Mouse (Mus musculus) neural tube, embryonic 13.5 days (tissue): ENCODE results near the gene Sema6d. TPM values are rescaled to one million over a fixed set of nuclear protein-coding genes. Genes with fewer than 3 reads are reported as not detected.

ENCODE experiments used
- ATAC-seq: fragments of 200-750 bp; cut with Nextera tagmentation; 2 replicates; pipeline ENCODE4 v1.8.0; 2017; ENCODE audit warnings: low read depth, mild to moderate bottlenecking, moderate TSS enrichment, moderate library complexity
- H3K27ac ChIP-seq: fragments of 300-500 bp; sonication (generic); replicated peaks from 2 replicates; pipeline ENCODE4 v1.5.1; 2015; ENCODE audit warnings: moderate library complexity, mild to moderate bottlenecking, inconsistent platforms
- H3K27me3 ChIP-seq: fragments of 300-500 bp; sonication (generic); 2 replicates; pipeline ENCODE4 v1.6.1; 2015; ENCODE audit warnings: mild to moderate bottlenecking, inconsistent platforms
- H3K36me3 ChIP-seq: fragments of 300-500 bp; sonication (generic); 2 replicates; pipeline ENCODE4 v1.6.1; 2015; ENCODE audit warnings: mild to moderate bottlenecking, inconsistent platforms
- H3K4me1 ChIP-seq: fragments of 300-500 bp; sonication (generic); replicated peaks from 2 replicates; pipeline ENCODE4 v1.6.1; 2015; ENCODE audit warnings: inconsistent platforms
- H3K4me2 ChIP-seq: fragments of 300-500 bp; sonication (generic); 2 replicates; pipeline ENCODE4 v1.6.1; 2015; ENCODE audit warnings: inconsistent platforms, mild to moderate bottlenecking, moderate library complexity
- H3K4me3 ChIP-seq: fragments of 300-500 bp; sonication (generic); 2 replicates; pipeline ENCODE4 v1.5.1; 2015; ENCODE audit warnings: mild to moderate bottlenecking, inconsistent platforms
- H3K9ac ChIP-seq: fragments of 300-500 bp; sonication (generic); 2 replicates; pipeline ENCODE4 v1.6.1; 2015; ENCODE audit warnings: moderate library complexity, mild to moderate bottlenecking, inconsistent platforms
- H3K9me3 ChIP-seq: fragments of 300-500 bp; sonication (generic); 2 replicates; pipeline ENCODE4 v1.6.1; 2016; ENCODE audit warnings: inconsistent platforms
- WGBS: fragments of 180-500 bp; shearing (Covaris S2); methylation state at CpG from one replicate; pipeline ENCODE4 v1.1.7; 2015; 5-methylcytosine and 5-hydroxymethylcytosine counted together
- polyA plus RNA-seq: library from polyadenylated mRNA; unstranded; fragments of >200 nt; fragmentation: Nextera tagmentation; extraction: Ambion mirVana; gene quantifications from 2 replicates; pipeline ENCODE4 v1.2.1, GENCODE M21; 2015

Gene Sema6d
- polyA plus RNA-seq, 1 experiment from 2014 or later = 47.4 TPM

- H3K4me1 ChIP-seq = peaks cover 73% of the 10 kb centered on the region
- 25% methylated on average over 4 of the region's 4 CpGs for WGBS
- no peaks in the 10 kb centered on the region for H3K36me3 ChIP-seq
- H3K4me3 ChIP-seq = no peak overlapping the region
- no peak overlapping the region for H3K27ac ChIP-seq
- no peak for ATAC-seq
- H3K9me3 ChIP-seq = no peaks in the 10 kb centered on the region
- no peak overlapping the region for H3K4me2 ChIP-seq
- H3K27me3 ChIP-seq = no peaks in the 10 kb centered on the region
- H3K9ac ChIP-seq = no peak overlapping the region
Measured at GRCm38 (mm10) chr2:124637080-124637479, 547.3 kb downstream of the Sema6d start.

GRCm38 (mm10) chr2:124639221-124639963 lies 549.6 kb downstream of the Sema6d start:
- Histone ChIP-seq H3K4me3 (no peak overlapping the region), H3K36me3 (no peaks in the 10 kb centered on the region), H3K9ac (no peak overlapping the region), H3K4me2 (no peak overlapping the region), H3K27ac (no peak overlapping the region), H3K27me3 (no peaks in the 10 kb centered on the region), H3K4me1 (peaks cover 66% of the 10 kb centered on the region), H3K9me3 (no peaks in the 10 kb centered on the region)
- 46% methylated on average over 5 of the region's 5 CpGs for WGBS
- ATAC-seq = no peak

- no peaks in the 10 kb centered on the region for H3K9me3 ChIP-seq
- no peak overlapping the region for H3K4me2 ChIP-seq
- no peaks in the 10 kb centered on the region for H3K27me3 ChIP-seq
- H3K9ac ChIP-seq = no peak overlapping the region
- 42% methylated on average over 6 of the region's 6 CpGs for WGBS
- H3K4me1 ChIP-seq = peaks cover 55% of the 10 kb centered on the region
- peak overlapping the region; percentile 39 for H3K27ac ChIP-seq
- no peak overlapping the region for H3K4me3 ChIP-seq
- H3K36me3 ChIP-seq = no peaks in the 10 kb centered on the region
- ATAC-seq = no peak
Measured at GRCm38 (mm10) chr2:124640500-124641193, 550.9 kb downstream of the Sema6d start.

GRCm38 (mm10) chr2:124641194-124641558 lies 551.4 kb downstream of the Sema6d start:
- peaks cover 51% of the 10 kb centered on the region for H3K4me1 ChIP-seq
- ATAC-seq = no peak
- WGBS = 12% methylated on average over 5 of the region's 5 CpGs
- H3K4me2 ChIP-seq = no peak overlapping the region
- H3K27ac ChIP-seq = peak overlapping the region; percentile 39
- no peaks in the 10 kb centered on the region for H3K27me3 ChIP-seq
- no peaks in the 10 kb centered on the region for H3K9me3 ChIP-seq
- H3K4me3 ChIP-seq = no peak overlapping the region
- no peak overlapping the region for H3K9ac ChIP-seq
- H3K36me3 ChIP-seq = no peaks in the 10 kb centered on the region

GRCm38 (mm10) chr2:124642131-124642530 lies 552.4 kb downstream of the Sema6d start:
- Histone ChIP-seq H3K4me3 (no peak overlapping the region), H3K4me2 (no peak overlapping the region), H3K4me1 (peaks cover 41% of the 10 kb centered on the region), H3K27me3 (no peaks in the 10 kb centered on the region), H3K36me3 (no peaks in the 10 kb centered on the region), H3K9me3 (no peaks in the 10 kb centered on the region), H3K9ac (no peak overlapping the region), H3K27ac (no peak overlapping the region)
- ATAC-seq = no peak
- WGBS = 80% methylated on average over 3 of the region's 3 CpGs

- no peak overlapping the region for H3K9ac ChIP-seq
- no peak overlapping the region for H3K27ac ChIP-seq
- 91% methylated on average over 2 of the region's 2 CpGs for WGBS
- no peak overlapping the region for H3K4me2 ChIP-seq
- ATAC-seq = no peak
- no peak overlapping the region for H3K4me3 ChIP-seq
- H3K9me3 ChIP-seq = no peaks in the 10 kb centered on the region
- peaks cover 15% of the 10 kb centered on the region for H3K36me3 ChIP-seq
- H3K4me1 ChIP-seq = peaks cover 18% of the 10 kb centered on the region; the same call in 1 of the 2 replicates
- no peaks in the 10 kb centered on the region for H3K27me3 ChIP-seq
Measured at GRCm38 (mm10) chr2:124650609-124651008, 560.8 kb downstream of the Sema6d start.

- Histone ChIP-seq H3K4me2 (no peak overlapping the region), H3K27ac (no peak overlapping the region), H3K4me3 (no peak overlapping the region), H3K9ac (no peak overlapping the region), H3K36me3 (peaks cover 20% of the 10 kb centered on the region), H3K4me1 (peaks cover 18% of the 10 kb centered on the region; the same call in 1 of the 2 replicates), H3K9me3 (no peaks in the 10 kb centered on the region), H3K27me3 (no peaks in the 10 kb centered on the region)
- 82% methylated on average over 5 of the region's 5 CpGs for WGBS
- ATAC-seq = no peak
Measured at GRCm38 (mm10) chr2:124651146-124651545, 561.4 kb downstream of the Sema6d start.

- H3K4me1 ChIP-seq = peaks cover 18% of the 10 kb centered on the region; the same call in 1 of the 2 replicates
- H3K9me3 ChIP-seq = no peaks in the 10 kb centered on the region
- no peak overlapping the region for H3K4me2 ChIP-seq
- no peak overlapping the region for H3K9ac ChIP-seq
- no peaks in the 10 kb centered on the region for H3K27me3 ChIP-seq
- H3K27ac ChIP-seq = no peak overlapping the region
- ATAC-seq = no peak
- 89% methylated on average over 7 of the region's 7 CpGs for WGBS
- H3K4me3 ChIP-seq = no peak overlapping the region
- peaks cover 38% of the 10 kb centered on the region for H3K36me3 ChIP-seq
Measured at GRCm38 (mm10) chr2:124653161-124653560, 563.4 kb downstream of the Sema6d start.

GRCm38 (mm10) chr2:124657358-124657757 lies 567.6 kb downstream of the Sema6d start:
- WGBS = 79% methylated on average over 11 of the region's 11 CpGs
- Histone ChIP-seq H3K4me1 (peaks cover 12% of the 10 kb centered on the region; the same call in 1 of the 2 replicates), H3K9me3 (no peaks in the 10 kb centered on the region), H3K4me3 (no peak overlapping the region), H3K27ac (no peak overlapping the region), H3K36me3 (peaks cover 78% of the 10 kb centered on the region), H3K4me2 (no peak overlapping the region), H3K9ac (no peak overlapping the region), H3K27me3 (no peaks in the 10 kb centered on the region)
- no peak for ATAC-seq

- WGBS = 93% methylated on average over 14 of the region's 14 CpGs
- no peaks in the 10 kb centered on the region for H3K27me3 ChIP-seq
- H3K27ac ChIP-seq = no peak overlapping the region
- ATAC-seq = no peak
- H3K36me3 ChIP-seq = peaks cover 85% of the 10 kb centered on the region
- H3K4me3 ChIP-seq = no peak overlapping the region
- no peak overlapping the region for H3K9ac ChIP-seq
- H3K4me1 ChIP-seq = peaks cover 2% of the 10 kb centered on the region; the same call in 1 of the 2 replicates
- H3K4me2 ChIP-seq = no peak overlapping the region
- no peaks in the 10 kb centered on the region for H3K9me3 ChIP-seq
Measured at GRCm38 (mm10) chr2:124658374-124658773, 568.6 kb downstream of the Sema6d start.

- peaks cover 93% of the 10 kb centered on the region for H3K36me3 ChIP-seq
- no peak overlapping the region for H3K9ac ChIP-seq
- no peak overlapping the region for H3K4me3 ChIP-seq
- WGBS = 91% methylated on average over 13 of the region's 13 CpGs
- H3K27me3 ChIP-seq = no peaks in the 10 kb centered on the region
- H3K4me2 ChIP-seq = no peak overlapping the region
- H3K27ac ChIP-seq = no peak overlapping the region
- H3K9me3 ChIP-seq = no peaks in the 10 kb centered on the region
- H3K4me1 ChIP-seq = no peaks in the 10 kb centered on the region
- no peak for ATAC-seq
Measured at GRCm38 (mm10) chr2:124659601-124660000, 569.8 kb downstream of the Sema6d start.

GRCm38 (mm10) chr2:124660686-124661085 lies 570.9 kb downstream of the Sema6d start:
- WGBS = 86% methylated on average over 5 of the region's 5 CpGs
- peaks cover 94% of the 10 kb centered on the region for H3K36me3 ChIP-seq

More at GRCm38 (mm10) chr2:124660686-124661085, 570.9 kb downstream of the Sema6d start:
- no peak overlapping the region for H3K9ac ChIP-seq
- no peak overlapping the region for H3K27ac ChIP-seq
- no peak overlapping the region for H3K4me3 ChIP-seq
- no peak overlapping the region for H3K4me2 ChIP-seq
- H3K4me1 ChIP-seq = no peaks in the 10 kb centered on the region
- no peaks in the 10 kb centered on the region for H3K9me3 ChIP-seq
- ATAC-seq = no peak
- H3K27me3 ChIP-seq = no peaks in the 10 kb centered on the region
